Mouse (Mus musculus): ENCODE results near the gene Yme1l1. TPM values are rescaled to one million over a fixed set of nuclear protein-coding genes. Genes with fewer than 3 reads are reported as not detected.

Yme1l1 gene
- 30.5 and 31.2 TPM in 2 replicates for polyA plus RNA-seq (2012; rRNA removed)

DNA sequence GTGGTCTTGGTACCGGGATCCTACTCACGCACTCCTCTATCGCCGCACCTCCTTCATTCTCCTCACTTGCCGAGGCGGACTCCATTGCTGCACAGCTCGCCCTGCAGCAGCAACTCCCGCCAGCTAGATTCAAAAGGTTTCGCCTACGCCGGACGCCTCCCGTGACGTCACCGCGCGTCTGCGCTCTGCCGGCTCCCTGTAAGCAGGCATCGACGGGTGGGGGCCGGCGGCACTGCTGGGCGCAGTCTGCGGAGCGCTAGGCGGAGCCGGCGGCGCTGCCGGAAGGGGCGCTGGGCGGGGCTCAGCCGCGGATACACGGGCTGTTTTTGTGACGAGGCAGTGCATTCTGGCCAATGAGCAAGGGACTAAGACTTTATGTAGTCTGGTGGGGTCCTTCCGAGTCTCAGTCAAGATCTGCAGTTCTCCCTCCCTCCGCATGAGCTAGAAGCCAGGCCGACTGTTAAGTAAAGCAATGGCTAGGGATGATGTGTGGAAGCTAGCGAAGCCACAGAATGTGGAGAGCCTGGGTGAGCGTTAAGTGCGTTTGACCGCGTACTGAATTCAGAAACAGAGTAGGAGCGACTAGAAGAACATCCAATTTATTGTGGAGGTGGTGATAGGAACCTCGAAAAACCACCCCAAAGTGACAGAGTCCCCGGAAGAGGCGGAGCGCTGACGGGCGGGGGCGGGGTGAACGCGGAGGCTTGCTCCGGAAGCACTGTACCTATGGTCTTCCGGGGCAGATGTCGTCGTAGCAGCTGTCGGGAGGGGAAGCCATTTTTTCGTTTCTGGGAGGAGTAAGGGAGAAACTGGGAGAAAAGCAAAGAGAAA lies at the start of gene Yme1l1, which contains the start of gene Mastl:
Gene Yme1l1, plus strand, starts transcription at position 593 of the 831 bp plus-strand sequence.
Gene Mastl, minus strand, starts transcription at position 248 of the 831 bp plus-strand sequence.
- under 1% methylated on average over 61 of the region's 61 CpGs for WGBS
- Histone ChIP-seq H3K4me1 (ENCODE audit: control insufficient read depth, insufficient read depth, low read length) (peaks cover 2% of the 10 kb centered on the region; the same call in 1 of the 2 replicates), H3K27me3 (ENCODE audit: control insufficient read depth, insufficient read depth, low read length) (no peaks in the 10 kb centered on the region), H3K27ac (ENCODE audit: insufficient read depth, low read length) (peak within 1 kb of the TSS; percentile 94), H3K4me3 (replicated peaks; ENCODE audit: insufficient read depth, low read depth, low read length) (peak within 1 kb of the TSS; percentile 94)
- peak; percentile 95 to 97 for DNase-seq
- TF ChIP-seq CTCF (IDR thresholded peaks at IDR 0.05; ENCODE audit: borderline replicate concordance, insufficient read depth, low read depth, low read length) (no peak; the same call in 1 of the 2 replicates), POLR2A (IDR thresholded peaks at IDR 0.05; ENCODE audit: borderline replicate concordance, insufficient read depth, low read length) (peak; percentile 74; the same call in 1 of the 2 replicates)

DNA sequence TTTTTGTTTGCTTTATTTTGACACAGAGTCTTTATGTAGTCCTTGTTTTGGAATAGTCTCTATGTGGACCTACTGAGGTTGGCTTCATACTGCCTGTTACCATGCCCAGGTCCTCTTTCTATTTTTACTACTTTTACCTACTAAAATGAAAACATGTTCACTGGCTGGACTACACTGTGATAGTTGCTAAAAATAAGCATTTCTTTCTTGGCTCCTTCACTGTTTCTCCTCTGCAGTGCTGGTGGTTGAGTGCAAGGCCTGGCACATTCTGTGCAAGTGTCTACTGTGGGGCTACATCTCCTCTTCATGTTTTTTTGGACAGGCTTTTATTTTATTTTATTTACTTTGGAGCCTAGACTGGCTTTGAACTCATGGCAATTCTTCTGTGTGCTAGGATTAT lies 36.6 kb upstream of the Yme1l1 start:
- no peaks in the 10 kb centered on the region for H3K27me3 ChIP-seq (ENCODE audit: control insufficient read depth, insufficient read depth, low read length)
- H3K4me3 ChIP-seq (replicated peaks; ENCODE audit: insufficient read depth, low read depth, low read length), result no peak overlapping the region
- no peaks in the 10 kb centered on the region for H3K4me1 ChIP-seq (ENCODE audit: control insufficient read depth, insufficient read depth, low read length)
- no peak for DNase-seq
- TF ChIP-seq POLR2A (IDR thresholded peaks at IDR 0.05; ENCODE audit: borderline replicate concordance, insufficient read depth, low read length) (no peak), CTCF (IDR thresholded peaks at IDR 0.05; ENCODE audit: borderline replicate concordance, insufficient read depth, low read depth, low read length) (no peak)
- H3K27ac ChIP-seq (ENCODE audit: insufficient read depth, low read length), result no peak overlapping the region

DNA sequence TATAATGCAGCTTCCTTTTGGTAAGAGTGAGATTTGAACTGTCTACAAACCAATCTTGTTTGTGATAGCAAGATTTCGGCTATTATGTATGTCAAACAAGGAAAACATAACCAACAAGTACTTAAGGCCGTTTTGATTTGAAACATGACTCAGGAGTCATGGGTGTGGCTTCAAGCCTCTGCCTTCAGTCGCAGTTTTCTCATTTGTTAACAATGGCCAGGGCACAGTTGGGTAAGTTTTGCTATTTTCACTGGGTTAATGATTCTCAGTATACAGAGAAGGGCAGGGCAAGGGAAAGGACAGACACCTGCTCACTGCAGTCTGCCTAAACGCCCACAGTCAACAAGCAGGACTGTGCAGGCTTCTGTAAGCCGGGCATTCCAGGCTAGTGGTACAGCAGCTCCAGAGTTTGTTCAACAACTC lies 959 bp upstream of the Yme1l1 start:
- no peak for TF ChIP-seq CTCF (IDR thresholded peaks at IDR 0.05; ENCODE audit: borderline replicate concordance, insufficient read depth, low read depth, low read length)
- no peak for TF ChIP-seq POLR2A (IDR thresholded peaks at IDR 0.05; ENCODE audit: borderline replicate concordance, insufficient read depth, low read length)
- Histone ChIP-seq H3K4me1 (ENCODE audit: control insufficient read depth, insufficient read depth, low read length) (peaks cover 2% of the 10 kb centered on the region; the same call in 1 of the 2 replicates), H3K4me3 (replicated peaks; ENCODE audit: insufficient read depth, low read depth, low read length) (peak overlapping the region; percentile 94), H3K27ac (ENCODE audit: insufficient read depth, low read length) (no peak overlapping the region), H3K27me3 (ENCODE audit: control insufficient read depth, insufficient read depth, low read length) (no peaks in the 10 kb centered on the region)
- 4% methylated on average over 5 of the region's 5 CpGs for WGBS
- no peak for DNase-seq

DNA sequence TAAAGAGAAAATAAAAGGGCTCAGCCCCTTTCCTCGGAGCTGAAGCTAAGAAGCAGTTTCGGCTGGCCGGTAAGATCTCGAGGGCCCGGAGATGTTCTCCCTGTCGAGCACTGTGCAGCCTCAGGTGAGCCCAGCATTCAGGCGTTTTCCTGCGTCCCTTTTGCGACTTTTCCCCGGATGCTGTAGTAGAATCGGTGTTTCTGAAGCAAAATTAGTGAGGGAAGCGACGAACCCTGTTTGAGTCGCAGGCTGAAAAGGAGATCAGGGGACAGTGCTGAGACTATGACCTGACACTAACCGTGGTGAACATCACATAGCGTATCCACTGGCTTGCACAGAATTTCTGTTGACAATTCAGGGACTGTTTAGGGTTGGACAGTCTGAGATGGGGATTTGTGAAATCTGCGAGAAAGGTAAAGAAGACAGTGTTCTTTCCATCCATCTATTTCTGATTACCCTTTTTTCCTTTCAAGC lies 476 bp downstream of the Yme1l1 start:
- TF ChIP-seq CTCF (IDR thresholded peaks at IDR 0.05; ENCODE audit: borderline replicate concordance, insufficient read depth, low read depth, low read length) (no peak), POLR2A (IDR thresholded peaks at IDR 0.05; ENCODE audit: borderline replicate concordance, insufficient read depth, low read length) (no peak)
- no peak for DNase-seq
- H3K4me3 ChIP-seq (replicated peaks; ENCODE audit: insufficient read depth, low read depth, low read length), result peak overlapping the region; percentile 94
- WGBS, result under 1% methylated on average over 17 of the region's 17 CpGs
- H3K4me1 ChIP-seq (ENCODE audit: control insufficient read depth, insufficient read depth, low read length), result peaks cover 2% of the 10 kb centered on the region; the same call in 1 of the 2 replicates
- peak overlapping the region; percentile 46 for H3K27ac ChIP-seq (ENCODE audit: insufficient read depth, low read length)
- H3K27me3 ChIP-seq (ENCODE audit: control insufficient read depth, insufficient read depth, low read length), result no peaks in the 10 kb centered on the region

DNA sequence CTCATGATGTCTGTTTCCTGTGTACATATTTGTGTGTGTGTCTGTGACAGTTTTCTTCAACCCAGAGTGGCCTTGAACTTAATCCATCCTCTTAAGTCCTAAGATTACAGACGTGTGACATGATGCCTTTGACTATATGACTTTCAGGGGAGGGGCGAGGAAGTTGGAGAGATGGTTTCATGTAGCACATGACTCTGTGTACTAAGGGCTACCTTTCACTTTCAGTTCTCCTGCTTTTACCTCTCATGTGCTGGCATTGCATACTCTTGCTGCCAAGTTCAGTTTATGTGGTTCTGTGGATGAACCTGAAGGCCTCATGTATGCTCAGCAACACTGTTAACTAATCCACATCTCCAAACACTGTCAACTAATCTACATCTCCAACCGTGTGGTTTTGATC lies 16.1 kb downstream of the Yme1l1 start:
- Histone ChIP-seq H3K4me3 (replicated peaks; ENCODE audit: insufficient read depth, low read depth, low read length) (no peak overlapping the region), H3K4me1 (ENCODE audit: control insufficient read depth, insufficient read depth, low read length) (no peaks in the 10 kb centered on the region), H3K27ac (ENCODE audit: insufficient read depth, low read length) (no peak overlapping the region), H3K27me3 (ENCODE audit: control insufficient read depth, insufficient read depth, low read length) (no peaks in the 10 kb centered on the region)
- WGBS, result 93% methylated on average over 3 of the region's 3 CpGs
- TF ChIP-seq CTCF (IDR thresholded peaks at IDR 0.05; ENCODE audit: borderline replicate concordance, insufficient read depth, low read depth, low read length), result no peak
- no peak for TF ChIP-seq POLR2A (IDR thresholded peaks at IDR 0.05; ENCODE audit: borderline replicate concordance, insufficient read depth, low read length)
- DNase-seq, result no peak

DNA sequence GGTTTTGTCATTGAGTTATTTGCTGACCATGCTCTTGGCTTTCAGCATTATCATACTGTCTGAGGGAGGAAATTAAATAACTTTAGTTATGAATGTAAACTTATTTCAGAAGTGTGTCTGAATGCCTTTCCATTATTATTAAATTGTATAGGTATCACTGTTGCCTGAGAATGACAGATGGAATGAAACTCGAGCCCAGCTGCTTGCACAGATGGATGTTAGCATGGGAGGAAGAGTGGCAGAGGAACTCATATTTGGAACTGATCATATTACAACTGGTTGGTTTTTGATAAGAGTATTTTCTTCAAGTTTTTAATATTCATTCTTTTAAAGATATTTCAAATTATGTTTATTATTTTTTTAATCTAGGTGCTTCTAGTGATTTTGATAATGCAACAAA lies 38.2 kb downstream of the Yme1l1 start:
- no peak for TF ChIP-seq CTCF (IDR thresholded peaks at IDR 0.05; ENCODE audit: borderline replicate concordance, insufficient read depth, low read depth, low read length)
- no peak for TF ChIP-seq POLR2A (IDR thresholded peaks at IDR 0.05; ENCODE audit: borderline replicate concordance, insufficient read depth, low read length)
- WGBS, result 20% methylated on average over 1 of the region's 1 CpGs
- Histone ChIP-seq H3K4me3 (replicated peaks; ENCODE audit: insufficient read depth, low read depth, low read length) (no peak overlapping the region), H3K27me3 (ENCODE audit: control insufficient read depth, insufficient read depth, low read length) (no peaks in the 10 kb centered on the region), H3K27ac (ENCODE audit: insufficient read depth, low read length) (no peak overlapping the region), H3K4me1 (ENCODE audit: control insufficient read depth, insufficient read depth, low read length) (no peaks in the 10 kb centered on the region)
- DNase-seq, result peak in 1 of 2 experiments; percentile 7

DNA sequence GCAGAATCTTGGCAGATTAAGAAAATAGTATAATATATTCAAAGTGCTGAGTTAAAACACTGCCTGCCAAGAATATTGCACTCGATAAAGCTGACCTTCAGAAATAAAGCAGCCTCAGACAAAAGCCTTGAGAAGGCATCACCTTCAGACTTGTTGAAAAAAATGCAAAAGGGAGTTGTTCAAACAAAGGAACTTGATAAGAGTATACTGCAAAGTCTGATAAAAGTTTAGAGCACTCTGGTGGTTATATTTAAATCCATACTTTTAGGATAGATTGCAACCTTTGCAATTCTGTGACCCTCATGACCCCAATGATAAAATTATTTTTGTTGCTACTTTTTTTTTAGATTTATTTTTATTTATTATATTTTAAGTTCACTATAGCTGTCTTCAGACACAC lies 44.9 kb downstream of the Yme1l1 start:
- TF ChIP-seq POLR2A (IDR thresholded peaks at IDR 0.05; ENCODE audit: borderline replicate concordance, insufficient read depth, low read length) (no peak), CTCF (IDR thresholded peaks at IDR 0.05; ENCODE audit: borderline replicate concordance, insufficient read depth, low read depth, low read length) (no peak)
- WGBS, result 74% methylated on average over 1 of the region's 1 CpGs
- no peaks in the 10 kb centered on the region for H3K4me1 ChIP-seq (ENCODE audit: control insufficient read depth, insufficient read depth, low read length)
- H3K4me3 ChIP-seq (replicated peaks; ENCODE audit: insufficient read depth, low read depth, low read length), result no peak overlapping the region
- no peaks in the 10 kb centered on the region for H3K27me3 ChIP-seq (ENCODE audit: control insufficient read depth, insufficient read depth, low read length)
- no peak overlapping the region for H3K27ac ChIP-seq (ENCODE audit: insufficient read depth, low read length)
- no peak for DNase-seq

Data from cerebellum, adult 2 months (tissue).